Mouse (Mus musculus) macrophage (primary cell): ENCODE results near the gene Nrcam. TPM values are rescaled to one million over a fixed set of nuclear protein-coding genes. Genes with fewer than 3 reads are reported as not detected.

Experiments used
- H3K27ac ChIP-seq: fragments of 350-480 bp; formaldehyde crosslinking; 2 replicates; pipeline ENCODE4 v1.9.0; 2021
- H3K36me3 ChIP-seq: fragments of 350-480 bp; formaldehyde crosslinking; 2 replicates; pipeline ENCODE4 v1.9.0; 2021; ENCODE audit errors: inconsistent target
- H3K4me3 ChIP-seq: fragments of 350-480 bp; formaldehyde crosslinking; 2 replicates; pipeline ENCODE4 v1.9.0; 2021; ENCODE audit errors: inconsistent target
- H3K79me2 ChIP-seq: fragments of 350-480 bp; formaldehyde crosslinking; 2 replicates; pipeline ENCODE4 v1.9.0; 2021; ENCODE audit errors: inconsistent target
- WGBS: methylation state at CpG from one replicate; pipeline ENCODE4 v1.1.7; 2026; ENCODE audit warnings: inconsistent platforms; ENCODE audit not compliant: missing documents; 5-methylcytosine and 5-hydroxymethylcytosine counted together
- polyA plus RNA-seq: library from polyadenylated mRNA; stranded (reverse); fragments of 250-400 nt; gene quantifications from 3 replicates; pipeline ENCODE4 v1.2.4, GENCODE M21; 2018; ENCODE audit warnings: inconsistent platforms

Gene Nrcam
- polyA plus RNA-seq, 1 experiment from 2014 or later = 9.9 TPM

DNA sequence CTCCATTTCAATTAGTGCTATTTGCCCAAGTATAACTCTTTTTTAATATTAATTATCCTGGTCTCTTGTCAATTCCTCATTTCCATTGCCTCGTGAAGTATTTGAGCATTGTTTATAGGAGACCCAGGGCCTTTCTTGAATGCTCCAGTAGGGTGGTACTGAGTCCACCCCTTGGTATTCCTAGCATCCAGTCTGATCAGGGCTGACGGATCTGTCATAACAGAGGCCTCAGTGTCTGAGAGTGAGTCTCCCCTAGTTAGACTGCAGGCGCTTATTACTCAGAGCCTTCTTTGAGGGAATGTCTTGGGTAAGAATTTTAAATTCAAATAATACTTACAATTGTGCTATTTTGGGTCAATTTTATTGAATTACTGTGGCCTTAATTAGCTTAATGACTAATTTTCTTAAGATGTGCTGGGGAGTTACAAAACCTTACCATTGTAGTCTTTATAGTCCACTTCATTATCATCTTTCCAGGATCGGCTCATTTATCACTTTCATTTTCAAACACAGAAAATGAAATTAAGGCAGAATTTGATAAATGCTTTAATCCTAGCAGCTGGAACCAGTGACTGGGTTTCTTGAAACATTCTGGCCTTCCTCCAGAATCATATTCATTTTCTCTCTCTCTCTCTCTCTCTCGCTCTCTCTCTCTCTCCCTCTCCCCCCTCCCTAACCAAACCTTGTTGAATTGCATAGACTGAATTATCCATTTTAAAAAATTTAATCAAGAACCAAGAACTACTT is 61.9 kb downstream of the Nrcam start:
- no peak overlapping the region for H3K4me3 ChIP-seq
- WGBS = 88% methylated on average over 5 of the region's 5 CpGs
- no peaks in the 10 kb centered on the region for H3K36me3 ChIP-seq
- no peaks in the 10 kb centered on the region for H3K79me2 ChIP-seq
- no peak overlapping the region for H3K27ac ChIP-seq

DNA sequence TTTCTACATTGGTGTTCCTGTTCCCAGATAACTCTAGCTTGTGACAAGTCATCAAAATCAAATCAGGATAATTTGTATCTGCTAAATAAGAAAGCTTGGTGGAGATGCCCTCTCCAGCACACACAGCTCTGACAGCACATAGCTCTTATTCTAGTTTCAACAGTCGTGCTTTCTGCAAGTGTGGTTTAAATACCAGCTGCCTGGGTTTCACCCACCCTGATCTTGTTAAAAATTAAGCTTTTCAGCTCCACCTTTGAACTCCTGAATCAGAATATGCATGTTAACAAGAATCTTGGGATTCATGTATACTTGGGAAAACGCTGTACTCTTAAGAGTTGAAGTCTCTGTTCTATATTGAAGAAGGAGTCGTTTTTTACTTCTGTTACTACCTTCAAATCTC is 66.2 kb downstream of the Nrcam start:
- no peaks in the 10 kb centered on the region for H3K36me3 ChIP-seq
- no peaks in the 10 kb centered on the region for H3K79me2 ChIP-seq
- no peak overlapping the region for H3K27ac ChIP-seq
- 80% methylated on average over 3 of the region's 3 CpGs for WGBS
- no peak overlapping the region for H3K4me3 ChIP-seq

- no peak overlapping the region for H3K4me3 ChIP-seq
- WGBS = 72% methylated on average over 5 of the region's 5 CpGs
- no peaks in the 10 kb centered on the region for H3K79me2 ChIP-seq
- H3K36me3 ChIP-seq = no peaks in the 10 kb centered on the region
- no peak overlapping the region for H3K27ac ChIP-seq
Measured at GRCm38 (mm10) chr12:44397782-44398181, 69.1 kb downstream of the Nrcam start.

DNA sequence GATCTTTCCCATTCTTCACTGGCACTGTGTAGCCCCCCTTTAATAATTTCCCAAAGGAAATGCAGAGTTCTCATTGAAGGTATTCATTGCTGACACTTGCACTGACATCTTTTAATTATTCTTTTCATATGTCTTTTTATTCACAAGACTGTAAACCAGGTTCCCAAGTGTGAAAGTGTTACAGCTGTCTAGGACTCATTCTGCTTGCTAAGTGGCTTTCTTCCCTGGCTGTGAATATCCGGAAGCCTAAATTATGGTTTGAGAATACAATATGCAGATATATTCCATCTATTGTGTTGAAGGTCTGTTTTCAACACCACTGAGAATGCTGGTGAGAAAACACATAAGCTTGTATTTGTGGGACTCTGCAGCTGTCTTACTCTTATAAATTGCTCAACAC is 73.4 kb downstream of the Nrcam start:
- Histone ChIP-seq H3K79me2 (no peaks in the 10 kb centered on the region), H3K27ac (no peak overlapping the region), H3K36me3 (no peaks in the 10 kb centered on the region), H3K4me3 (no peak overlapping the region)
- 100% methylated on average over 1 of the region's 1 CpGs for WGBS

GRCm38 (mm10) chr12:44403270-44403669 is 74.6 kb downstream of the Nrcam start:
- Histone ChIP-seq H3K79me2 (no peaks in the 10 kb centered on the region), H3K4me3 (no peak overlapping the region), H3K27ac (no peak overlapping the region), H3K36me3 (no peaks in the 10 kb centered on the region)
- 85% methylated on average over 1 of the region's 1 CpGs for WGBS

GRCm38 (mm10) chr12:44403731-44404424 is 75.2 kb downstream of the Nrcam start:
- Histone ChIP-seq H3K4me3 (no peak overlapping the region), H3K36me3 (no peaks in the 10 kb centered on the region), H3K27ac (no peak overlapping the region), H3K79me2 (no peaks in the 10 kb centered on the region)
- 88% methylated on average over 3 of the region's 3 CpGs for WGBS

DNA sequence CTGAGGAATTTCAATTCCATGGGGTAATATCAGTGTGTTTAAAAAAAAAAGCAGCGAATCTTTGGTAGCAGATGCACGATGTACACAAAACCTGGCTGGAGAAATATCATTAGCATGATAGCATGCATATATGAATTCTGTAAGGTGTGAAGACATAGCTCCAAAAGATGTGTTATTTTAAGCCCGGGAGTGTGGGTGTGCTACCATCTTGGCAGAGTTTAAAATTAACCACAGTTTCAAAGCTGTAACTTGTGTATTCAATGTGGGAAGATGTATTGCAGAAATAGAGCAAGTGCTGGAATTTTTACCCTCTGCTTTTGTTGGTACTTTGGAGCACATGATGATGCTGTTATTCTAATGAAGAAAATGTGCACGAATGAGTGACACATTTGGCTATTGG is 81.1 kb downstream of the Nrcam start:
- WGBS = 87% methylated on average over 4 of the region's 4 CpGs

DNA sequence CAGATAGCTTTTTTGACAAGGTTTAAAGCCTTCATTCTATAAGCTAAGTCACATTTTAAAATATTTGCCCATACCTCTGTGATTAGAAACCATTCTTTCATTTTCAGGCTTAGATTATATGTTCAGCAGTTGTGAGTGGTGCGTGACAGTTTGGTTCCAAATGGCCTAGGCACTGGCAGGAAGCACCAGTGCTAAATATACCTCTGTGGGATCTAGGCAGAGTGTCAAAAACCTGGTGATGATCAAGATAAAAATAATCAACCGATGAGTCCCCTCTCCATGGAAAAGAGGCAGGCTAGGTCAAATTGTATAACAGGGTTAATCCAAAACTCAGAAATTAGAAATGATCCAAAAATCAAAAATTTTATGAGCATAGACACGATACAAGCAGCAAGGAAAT is 82.3 kb downstream of the Nrcam start:
- Histone ChIP-seq H3K36me3 (no peaks in the 10 kb centered on the region), H3K4me3 (no peak overlapping the region), H3K79me2 (no peaks in the 10 kb centered on the region), H3K27ac (no peak overlapping the region)
- WGBS = 50% methylated on average over 3 of the region's 3 CpGs

More for the DNA sequence above, 81.1 kb downstream of the Nrcam start:
- no peaks in the 10 kb centered on the region for H3K36me3 ChIP-seq
- no peak overlapping the region for H3K4me3 ChIP-seq
- H3K27ac ChIP-seq = no peak overlapping the region
- H3K79me2 ChIP-seq = no peaks in the 10 kb centered on the region

- no peak overlapping the region for H3K27ac ChIP-seq
- no peaks in the 10 kb centered on the region for H3K36me3 ChIP-seq
- no peaks in the 10 kb centered on the region for H3K79me2 ChIP-seq
- WGBS = 77% methylated on average over 4 of the region's 4 CpGs
- no peak overlapping the region for H3K4me3 ChIP-seq
Measured at GRCm38 (mm10) chr12:44422154-44422866, 93.6 kb downstream of the Nrcam start.

GRCm38 (mm10) chr12:44422867-44423255 is 94.2 kb downstream of the Nrcam start:
- Histone ChIP-seq H3K36me3 (no peaks in the 10 kb centered on the region), H3K4me3 (no peak overlapping the region), H3K27ac (no peak overlapping the region), H3K79me2 (no peaks in the 10 kb centered on the region)
- 98% methylated on average over 4 of the region's 4 CpGs for WGBS

- no peaks in the 10 kb centered on the region for H3K79me2 ChIP-seq
- no peak overlapping the region for H3K4me3 ChIP-seq
- 84% methylated on average over 3 of the region's 3 CpGs for WGBS
- no peaks in the 10 kb centered on the region for H3K36me3 ChIP-seq
- no peak overlapping the region for H3K27ac ChIP-seq
Measured at GRCm38 (mm10) chr12:44424011-44424410, 95.3 kb downstream of the Nrcam start.

GRCm38 (mm10) chr12:44425040-44425439 is 96.4 kb downstream of the Nrcam start:
- 13% methylated on average over 6 of the region's 6 CpGs for WGBS
- H3K36me3 ChIP-seq = no peaks in the 10 kb centered on the region
- no peak overlapping the region for H3K4me3 ChIP-seq
- no peak overlapping the region for H3K27ac ChIP-seq
- H3K79me2 ChIP-seq = no peaks in the 10 kb centered on the region

DNA sequence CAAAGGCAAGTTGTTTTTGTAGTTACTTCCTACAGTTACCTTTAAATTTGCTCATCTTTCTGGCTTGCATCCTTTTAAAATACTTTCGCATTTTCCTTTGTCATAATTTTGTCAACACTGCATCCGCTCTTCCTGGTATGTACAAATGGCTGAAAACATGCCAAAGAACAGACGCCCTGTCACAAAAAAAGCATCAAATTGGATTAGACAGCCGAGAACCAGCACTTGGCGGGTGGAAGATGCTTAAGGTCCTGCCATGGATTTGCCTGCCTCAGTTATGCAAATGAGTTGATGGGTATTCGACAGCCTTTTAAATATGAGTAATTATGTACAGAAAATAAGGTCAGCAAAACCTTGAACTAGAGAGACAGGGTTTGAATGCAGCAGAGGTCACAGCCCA is 101.7 kb downstream of the Nrcam start:
- H3K36me3 ChIP-seq = no peaks in the 10 kb centered on the region
- H3K4me3 ChIP-seq = no peak overlapping the region
- WGBS = 88% methylated on average over 6 of the region's 6 CpGs
- no peaks in the 10 kb centered on the region for H3K79me2 ChIP-seq
- no peak overlapping the region for H3K27ac ChIP-seq

DNA sequence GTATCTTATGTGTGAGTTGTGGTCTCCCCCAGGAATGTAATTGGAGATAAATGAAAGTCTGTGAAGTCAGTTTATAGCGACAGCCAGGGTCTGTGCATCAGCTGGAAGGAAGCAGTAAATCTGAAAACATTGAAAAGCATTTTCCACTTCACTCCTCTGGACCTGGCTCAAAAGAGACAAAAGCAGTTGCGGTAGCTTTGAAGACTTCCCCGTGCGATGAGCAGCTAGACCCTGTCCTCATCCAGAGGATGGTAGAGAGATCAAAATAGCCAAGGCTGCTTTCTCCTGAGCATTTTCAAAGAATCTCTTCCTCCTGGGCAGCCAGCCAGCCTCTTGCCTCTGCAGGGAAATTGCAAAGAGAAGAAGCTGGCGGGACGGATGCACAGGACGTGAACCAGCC is 102.3 kb downstream of the Nrcam start:
- H3K4me3 ChIP-seq = no peak overlapping the region
- no peak overlapping the region for H3K27ac ChIP-seq
- 64% methylated on average over 7 of the region's 7 CpGs for WGBS
- no peaks in the 10 kb centered on the region for H3K36me3 ChIP-seq
- H3K79me2 ChIP-seq = no peaks in the 10 kb centered on the region

GRCm38 (mm10) chr12:44432727-44433126 is 104.0 kb downstream of the Nrcam start:
- H3K27ac ChIP-seq = no peak overlapping the region
- WGBS = 93% methylated on average over 3 of the region's 3 CpGs
- no peaks in the 10 kb centered on the region for H3K79me2 ChIP-seq
- no peak overlapping the region for H3K4me3 ChIP-seq
- H3K36me3 ChIP-seq = no peaks in the 10 kb centered on the region
